Mouse (Mus musculus) right cerebral cortex, postnatal 25 days (tissue): ENCODE results near the gene Nfatc2.

Experiments used
- DNase-seq: peaks from one replicate; pipeline ENCODE4 v3.0.0; 2022

The Nfatc2 gene

DNA sequence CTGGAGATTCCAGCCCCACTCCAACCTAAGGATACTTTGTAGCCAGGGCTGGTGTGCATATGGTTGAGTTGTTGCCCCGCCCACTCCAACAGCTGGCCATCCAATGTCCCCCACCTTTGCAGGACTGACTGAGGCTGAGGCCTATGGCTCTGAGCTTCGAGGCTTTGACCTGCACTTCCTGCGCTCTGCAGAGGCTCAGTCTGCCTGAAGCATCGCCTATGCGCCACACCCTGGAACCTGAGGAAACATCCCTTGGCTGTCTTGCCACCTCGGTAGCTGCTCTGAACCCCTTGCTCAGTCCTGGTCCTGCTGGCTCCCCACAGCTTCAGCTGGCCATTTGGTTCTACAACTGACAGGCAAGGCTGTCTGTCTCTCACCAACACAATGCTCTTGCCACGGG lies 24.1 kb downstream of the Nfatc2 start:
- DNase-seq, result no peak

DNA sequence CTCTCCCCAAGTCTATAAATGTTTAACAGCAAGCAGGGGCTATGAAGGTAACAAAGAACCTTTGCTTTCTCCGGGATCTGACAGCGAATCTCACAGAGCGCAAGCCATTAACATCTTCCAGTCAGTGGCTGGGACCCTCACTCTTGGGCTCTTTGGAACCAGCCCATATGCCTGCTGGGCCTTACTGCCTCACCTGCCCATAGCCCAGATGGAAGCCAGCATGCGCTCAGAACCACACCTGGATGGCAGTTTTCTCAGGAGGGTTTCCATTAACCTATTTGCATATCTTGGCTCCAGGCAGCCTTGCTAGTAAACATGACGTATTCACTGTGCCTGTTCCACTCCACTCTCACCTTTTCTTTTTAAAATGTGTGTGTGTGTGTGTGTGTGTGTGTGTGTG lies 25.6 kb downstream of the Nfatc2 start:
- DNase-seq, result no peak

DNA sequence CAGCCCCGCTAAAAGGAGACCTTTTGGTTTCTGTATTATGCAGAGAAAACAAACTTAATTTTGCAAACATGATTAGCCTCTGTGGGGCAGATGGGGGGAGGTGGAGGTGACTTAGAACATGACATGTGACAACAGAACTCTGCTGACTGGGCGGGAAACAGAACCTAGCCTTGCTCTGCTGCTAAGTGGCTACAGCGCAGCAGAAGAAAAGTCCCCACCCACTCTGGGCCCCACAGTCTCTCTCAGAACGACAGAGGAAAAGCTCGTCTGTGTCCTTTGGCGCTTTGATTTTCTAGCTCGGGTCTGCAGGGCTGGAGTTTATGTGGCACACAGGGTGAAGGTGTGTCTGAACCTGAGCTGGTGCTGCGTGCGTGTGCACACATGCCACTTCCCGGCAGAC lies 26.5 kb downstream of the Nfatc2 start:
- DNase-seq, result no peak

DNA sequence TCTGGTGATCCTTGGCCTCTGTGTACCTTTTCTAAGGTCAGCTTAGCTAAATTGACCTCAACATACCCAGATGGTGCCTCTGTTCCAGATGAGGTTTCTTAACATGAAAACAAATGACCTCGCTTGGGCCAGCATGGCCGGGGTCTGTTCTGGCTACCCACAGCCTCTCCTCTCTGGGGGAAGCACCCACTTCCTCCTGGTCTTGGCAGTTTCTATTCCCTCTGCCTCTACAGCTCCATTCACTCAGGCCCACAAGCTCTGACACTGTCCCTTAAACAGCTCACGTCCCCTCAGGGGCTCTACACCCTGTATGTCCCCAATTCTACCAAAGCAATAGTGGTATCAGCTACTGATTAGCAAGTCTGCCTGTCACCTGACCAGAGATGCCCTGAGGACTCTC lies 27.6 kb downstream of the Nfatc2 start:
- no peak for DNase-seq

DNA sequence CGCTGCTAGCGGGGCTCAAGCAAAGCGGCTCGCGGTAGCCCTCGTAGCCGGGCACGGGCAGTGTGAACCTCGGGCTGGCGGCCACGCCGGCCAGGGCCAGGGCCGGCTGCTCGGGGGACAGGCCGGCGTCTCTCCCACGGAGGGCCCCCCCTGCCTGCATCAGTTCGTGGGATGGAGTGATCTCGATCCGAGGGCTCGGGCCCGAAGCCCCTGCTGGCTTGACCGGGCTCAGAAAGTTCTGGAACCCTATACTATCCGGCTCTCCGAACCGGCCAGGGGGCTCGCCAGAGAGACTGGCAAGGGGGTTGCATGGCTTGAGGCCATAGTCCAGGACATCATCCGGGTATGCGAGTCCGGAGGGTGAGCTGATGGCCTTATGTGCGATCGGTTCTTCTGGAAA lies 30.2 kb downstream of the Nfatc2 start:
- DNase-seq, result no peak

DNA sequence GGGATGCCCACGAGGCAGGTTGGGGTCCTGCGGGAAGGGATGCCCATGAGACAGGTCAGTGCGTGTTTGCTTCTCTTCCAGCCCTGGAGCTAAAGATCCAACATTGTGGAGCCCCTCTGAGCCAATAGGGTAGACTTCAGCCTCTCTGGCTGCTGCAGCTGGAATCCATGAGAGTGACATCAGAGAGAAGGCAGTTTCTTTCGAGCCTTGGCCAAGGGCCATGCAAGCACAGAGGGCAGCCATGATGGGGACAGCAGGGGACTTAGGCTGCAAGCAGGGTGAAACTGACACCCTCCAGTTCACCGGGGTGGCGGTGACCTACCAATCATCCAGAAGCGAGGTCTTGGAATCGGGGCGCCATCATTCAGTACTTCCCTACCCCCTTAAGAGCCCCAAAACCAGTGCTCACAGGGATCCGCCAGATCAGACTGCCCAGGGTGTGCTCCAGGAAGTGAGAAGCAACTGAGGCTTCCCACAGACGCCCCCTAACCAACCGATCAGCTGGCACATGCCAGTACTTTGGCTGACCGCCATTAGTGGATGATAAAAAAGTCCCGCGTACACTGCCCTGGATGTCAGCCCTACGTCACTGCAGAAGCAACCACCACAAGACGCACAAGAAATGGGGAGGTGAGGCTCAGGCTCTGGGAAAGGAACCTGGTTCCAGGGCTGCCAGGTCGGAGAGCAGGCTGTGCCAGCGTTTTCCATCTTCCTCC lies 35.8 kb downstream of the Nfatc2 start:
- no peak for DNase-seq

DNA sequence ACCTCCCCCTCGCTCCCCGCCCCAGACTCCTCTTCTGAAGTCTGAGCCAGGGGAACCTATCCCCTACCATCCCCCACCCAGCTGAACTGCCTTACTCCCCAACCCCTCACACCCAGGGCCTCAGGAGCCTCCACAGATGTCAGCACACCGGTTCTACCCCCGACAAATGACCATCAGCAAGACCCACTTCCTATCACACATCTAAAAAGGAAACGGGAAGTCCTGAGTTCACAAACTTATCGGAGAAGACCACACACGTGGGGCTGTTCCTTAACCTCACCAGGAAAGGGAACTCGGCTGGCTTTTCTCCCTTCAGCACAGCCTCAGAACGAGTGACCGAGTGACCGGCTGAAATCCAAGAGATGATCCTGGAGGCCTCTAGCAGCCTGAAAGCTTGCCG lies 38.3 kb downstream of the Nfatc2 start:
- no peak for DNase-seq

DNA sequence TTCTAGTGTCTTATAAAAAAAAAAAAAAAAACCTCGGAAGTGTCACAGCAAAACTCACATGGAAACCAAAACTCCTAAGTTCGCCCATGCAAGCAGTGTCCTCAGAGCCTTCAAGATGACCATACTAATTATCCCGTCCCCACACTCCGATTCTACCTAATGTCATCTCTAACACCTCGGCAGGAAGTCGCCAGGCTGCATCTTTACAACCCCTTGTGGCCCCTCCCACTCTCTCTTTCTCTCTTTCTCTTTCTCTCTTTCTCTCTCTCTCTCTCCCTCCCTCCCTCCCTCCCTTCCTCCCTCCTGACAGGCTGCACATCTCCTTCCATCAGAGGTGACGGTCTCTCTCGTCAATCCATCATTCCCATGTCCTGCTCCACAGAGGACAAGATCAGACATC lies 44.4 kb downstream of the Nfatc2 start:
- no peak for DNase-seq

DNA sequence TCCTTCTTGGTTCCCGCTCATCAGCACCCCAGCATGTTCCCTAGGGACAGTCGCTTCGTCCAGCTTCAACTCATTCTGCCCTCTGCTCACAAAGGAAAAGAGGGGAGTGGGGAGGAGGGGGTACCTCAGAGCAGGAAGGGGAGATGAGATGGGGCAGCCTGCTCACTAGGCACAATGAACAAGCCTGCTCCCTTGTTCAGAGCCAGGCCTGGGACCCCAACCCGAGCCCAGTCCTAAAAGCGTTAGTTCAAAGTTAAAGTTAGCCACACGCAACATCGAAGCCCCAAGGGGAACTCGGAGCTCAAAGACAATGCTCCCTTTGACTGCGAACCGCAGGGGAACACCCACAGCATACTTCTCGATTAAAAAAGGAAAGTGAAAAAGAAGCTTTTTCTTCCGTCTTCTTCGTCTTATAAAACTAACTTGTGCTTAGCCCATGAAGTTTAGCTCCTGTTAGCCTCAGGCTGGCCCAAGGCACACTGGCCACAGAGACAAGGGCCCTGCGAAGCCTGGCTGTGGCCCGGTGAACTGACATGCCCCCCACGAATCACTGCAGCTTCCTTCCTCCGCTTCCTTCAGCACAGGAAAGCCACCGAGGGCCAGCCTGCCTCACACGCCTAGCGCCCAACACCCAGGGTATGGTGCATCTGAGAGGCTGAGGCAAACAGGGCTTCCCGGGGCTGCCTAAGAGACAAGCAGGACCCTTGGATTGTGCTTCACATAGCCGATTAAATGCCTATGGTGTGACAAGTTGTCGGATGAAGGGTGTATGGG lies 45.4 kb downstream of the Nfatc2 start:
- no peak for DNase-seq

DNA sequence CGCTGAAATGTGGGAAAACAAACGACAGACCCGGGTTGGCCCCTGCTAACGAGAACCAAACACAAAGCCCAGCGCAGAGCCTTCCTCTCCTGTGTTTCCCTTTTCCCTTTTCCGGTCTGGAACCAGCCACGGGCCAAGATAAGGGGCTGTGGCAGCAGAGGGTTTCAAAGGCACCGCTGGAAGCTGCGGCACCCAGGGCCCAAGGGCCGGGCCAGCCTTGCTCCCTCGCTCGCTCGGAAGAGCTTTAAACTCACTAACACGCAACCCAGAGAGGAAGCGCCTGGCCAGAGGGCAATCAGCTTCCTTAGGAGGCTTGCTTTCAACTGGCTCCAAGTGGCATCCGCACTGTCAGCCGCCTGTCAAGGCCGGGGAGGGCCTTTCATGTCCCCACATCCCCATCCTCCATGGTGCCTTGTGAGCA lies 47.9 kb downstream of the Nfatc2 start:
- no peak for DNase-seq

DNA sequence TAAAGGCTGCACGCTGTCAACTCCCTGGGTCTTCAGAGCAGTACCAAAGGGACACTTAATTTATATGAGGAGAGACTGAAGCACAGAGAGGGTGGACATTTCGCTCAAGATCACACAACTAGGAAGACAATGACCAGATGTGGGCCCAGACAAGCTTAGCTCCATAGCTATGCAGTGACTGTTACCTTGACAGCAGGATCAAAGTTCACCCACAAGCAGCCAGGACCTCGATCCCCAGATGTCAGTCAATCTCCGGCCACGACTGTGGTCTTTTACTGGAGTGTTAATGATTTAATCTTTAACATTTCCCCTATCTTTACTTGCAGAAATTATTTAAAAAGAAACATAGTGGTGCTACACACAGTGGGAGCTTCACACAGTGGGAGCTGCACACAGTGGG lies 49.1 kb downstream of the Nfatc2 start:
- no peak for DNase-seq

DNA sequence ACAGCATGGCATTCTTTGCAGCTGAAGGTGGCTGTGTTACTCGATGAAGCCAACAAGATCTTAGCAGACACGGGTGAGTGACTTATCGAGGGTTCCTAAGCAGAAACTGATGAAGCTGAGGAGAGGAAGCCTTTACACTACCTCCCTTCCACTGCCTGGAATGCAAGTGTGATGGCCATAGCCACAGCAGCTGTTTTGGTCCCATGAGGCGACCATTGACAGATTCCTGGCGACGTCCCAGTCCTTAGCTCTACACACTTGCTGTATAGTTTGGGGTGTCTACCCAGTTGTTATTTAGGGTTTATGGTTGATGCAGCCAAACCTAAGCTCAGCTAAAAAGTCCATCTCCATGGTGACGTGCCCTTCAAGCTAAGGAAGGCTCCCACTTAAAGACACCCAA lies 50.2 kb downstream of the Nfatc2 start:
- no peak for DNase-seq

DNA sequence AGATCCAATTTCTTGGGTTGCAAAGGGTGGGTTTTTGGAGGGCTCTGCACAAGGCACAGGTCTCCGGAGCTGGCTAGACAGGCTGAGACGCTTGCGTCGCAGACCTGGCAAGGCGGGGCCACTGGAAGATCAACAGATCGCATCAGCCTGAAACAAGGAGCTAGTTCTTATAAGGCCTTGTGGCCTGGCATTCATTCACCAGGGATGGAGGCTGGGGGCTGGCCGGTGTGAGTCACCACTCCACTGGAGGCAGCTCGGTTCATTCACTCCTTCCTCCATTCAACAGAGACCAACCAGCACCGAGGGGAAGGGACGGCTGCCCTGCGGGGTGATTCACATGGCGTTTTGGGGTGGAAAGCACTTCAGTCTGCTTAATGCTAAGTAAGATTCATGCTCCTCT lies 52.1 kb downstream of the Nfatc2 start:
- no peak for DNase-seq

DNA sequence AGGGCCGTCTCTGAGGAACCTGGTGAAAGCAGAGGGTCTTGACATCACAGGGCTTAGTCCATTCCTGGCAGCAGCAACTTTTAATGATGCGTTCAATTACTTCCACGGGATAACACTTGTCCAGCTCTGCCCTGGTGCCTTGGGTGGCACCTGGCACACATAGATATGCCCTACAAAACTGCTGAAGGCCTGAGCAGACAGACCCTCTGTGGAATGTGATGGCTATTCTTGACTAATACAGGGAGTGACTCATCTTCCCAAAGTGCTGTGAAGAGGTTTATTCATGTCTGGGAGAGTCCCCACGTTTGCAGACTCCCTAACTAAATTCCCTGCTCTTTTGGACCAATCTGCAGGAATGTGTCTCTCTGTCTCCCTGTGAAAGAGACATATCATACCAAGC lies 53.4 kb downstream of the Nfatc2 start:
- DNase-seq, result no peak

DNA sequence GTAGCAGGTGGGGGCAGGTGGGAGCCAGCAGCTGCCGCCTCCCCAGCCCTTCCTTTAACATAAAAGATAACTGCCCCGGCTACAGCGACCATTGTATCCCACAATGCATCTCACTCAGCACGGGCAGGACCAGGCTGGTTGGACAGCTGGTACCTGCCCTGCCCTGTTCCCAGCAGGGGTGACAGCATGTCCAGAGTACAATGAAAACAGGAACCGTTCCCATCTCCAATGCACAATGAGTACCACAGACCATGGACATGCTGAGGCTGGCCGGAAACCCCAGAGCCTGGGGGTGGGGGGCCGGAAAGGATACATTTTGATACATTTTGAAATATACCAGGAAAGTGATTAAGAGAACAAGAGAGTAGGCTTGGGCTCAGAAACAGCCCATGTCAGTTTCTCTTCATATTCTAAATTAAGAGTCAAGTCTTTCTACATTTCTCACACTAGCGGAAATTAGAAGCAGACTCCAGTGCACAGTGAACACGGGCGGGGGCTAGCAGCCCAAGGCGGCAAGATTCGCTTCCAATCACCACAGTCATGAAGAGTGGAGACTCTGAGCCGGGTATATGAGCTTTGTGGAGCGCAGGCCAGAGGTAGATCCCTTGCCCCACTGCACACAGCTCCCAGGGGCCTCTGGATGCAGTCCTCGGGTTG lies 55.4 kb downstream of the Nfatc2 start:
- DNase-seq, result no peak

DNA sequence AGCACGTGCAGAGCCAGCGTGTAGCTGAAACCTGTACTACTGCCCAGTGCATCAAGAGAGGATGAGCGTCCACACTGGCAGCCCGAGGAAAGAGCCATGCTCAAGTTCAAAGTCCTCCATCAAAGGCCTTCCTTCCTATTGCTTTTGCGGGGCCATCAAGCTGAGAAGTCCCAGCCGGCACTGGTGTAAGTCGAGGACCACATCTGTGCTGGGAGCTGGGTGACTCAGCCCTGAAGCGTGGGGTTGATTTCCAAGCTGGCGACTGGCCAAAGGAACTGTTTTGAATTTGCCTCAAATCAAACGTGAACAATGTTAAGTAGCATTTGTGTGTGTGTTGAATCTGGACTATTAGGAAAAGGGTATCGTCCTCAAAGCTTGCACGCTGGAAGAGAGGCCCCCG lies 57.4 kb downstream of the Nfatc2 start:
- DNase-seq, result peak; percentile 54

DNA sequence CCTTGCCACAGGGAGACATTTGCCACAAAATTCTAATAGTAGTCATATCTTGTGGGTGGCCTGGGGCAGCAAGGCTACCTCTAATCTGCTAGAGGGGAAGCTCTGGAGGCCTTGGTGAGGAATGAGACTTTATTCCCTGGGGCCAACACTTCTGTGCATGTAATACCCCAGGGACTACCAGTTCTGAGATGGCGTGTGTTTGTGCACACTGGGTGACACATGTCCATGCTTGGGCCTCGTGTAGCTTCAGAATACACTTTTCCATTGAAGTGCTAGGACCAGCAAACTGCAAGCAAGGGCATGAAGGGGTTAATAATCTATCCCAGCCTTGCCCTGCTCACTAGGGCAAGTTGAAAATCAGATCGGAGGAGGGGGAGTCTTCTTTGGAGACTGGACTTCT lies 58.4 kb downstream of the Nfatc2 start:
- DNase-seq, result no peak

DNA sequence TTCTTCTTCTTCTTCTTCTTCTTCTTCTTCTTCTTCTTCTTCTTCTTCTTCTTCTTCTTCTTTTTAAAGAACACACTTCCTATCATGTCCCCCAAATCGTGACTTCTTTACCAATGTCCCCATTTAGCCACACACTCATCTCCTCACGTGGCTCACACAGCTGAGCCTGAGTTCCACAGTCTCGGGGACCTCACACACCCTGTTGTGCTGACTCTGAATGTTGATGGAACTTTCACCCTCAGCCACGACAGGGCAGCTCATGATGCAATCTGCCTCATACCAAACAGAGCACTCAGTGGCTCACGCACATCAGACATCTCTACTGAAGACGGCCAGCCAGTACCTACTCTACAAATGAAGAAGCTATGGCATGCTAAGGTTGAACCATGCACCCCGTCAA lies 60.2 kb downstream of the Nfatc2 start:
- DNase-seq, result no peak

DNA sequence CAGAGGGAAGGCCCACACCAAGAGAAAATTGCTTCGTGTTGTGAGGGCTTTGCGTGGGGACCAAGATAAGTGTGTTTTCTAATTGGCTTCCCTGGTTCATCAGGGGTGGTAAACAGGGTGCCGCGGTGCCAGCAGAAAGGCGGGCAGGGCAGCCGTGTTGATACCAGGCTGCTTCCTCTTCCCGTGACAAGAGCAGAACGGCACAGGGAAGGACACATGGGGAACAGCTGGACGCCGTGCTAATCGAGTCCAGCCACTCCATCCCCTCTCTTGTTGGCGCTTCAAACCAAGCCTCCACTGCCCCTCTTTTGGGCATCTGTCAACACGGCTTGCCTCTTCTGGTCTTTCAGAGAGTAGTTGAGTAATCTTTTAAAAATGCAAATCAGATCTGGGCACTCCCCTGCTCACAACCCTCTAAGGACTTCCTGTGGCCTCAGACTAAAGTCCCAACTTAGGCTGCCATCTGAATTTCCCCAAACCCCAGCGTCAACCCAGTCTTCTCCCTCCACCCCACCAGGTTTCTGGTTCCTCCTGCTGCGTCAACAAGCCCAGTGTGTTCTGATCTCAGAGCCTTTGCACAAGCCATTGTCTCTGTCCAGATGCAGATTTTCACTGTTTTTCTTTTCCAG lies 61.7 kb downstream of the Nfatc2 start:
- DNase-seq, result no peak

DNA sequence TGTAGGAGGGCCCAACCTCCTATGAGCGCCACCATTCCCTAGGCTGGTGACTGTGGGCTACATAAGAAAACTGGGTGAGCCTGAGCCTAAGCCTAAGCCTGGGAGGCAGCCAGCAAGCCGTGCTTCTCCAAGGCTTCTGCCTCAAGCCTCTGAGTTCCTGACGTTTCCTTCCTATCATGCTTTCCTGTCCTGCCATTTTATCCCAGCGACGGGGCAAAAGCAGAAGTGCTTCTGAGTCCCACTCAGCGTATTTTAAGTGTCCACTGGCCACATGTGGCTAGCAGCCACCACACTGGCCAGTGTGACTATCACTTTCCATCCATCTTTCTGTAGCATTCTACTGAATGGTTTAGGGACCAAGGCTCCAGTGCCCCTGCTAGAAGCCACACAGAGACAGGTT lies 62.4 kb downstream of the Nfatc2 start:
- DNase-seq, result no peak

DNA sequence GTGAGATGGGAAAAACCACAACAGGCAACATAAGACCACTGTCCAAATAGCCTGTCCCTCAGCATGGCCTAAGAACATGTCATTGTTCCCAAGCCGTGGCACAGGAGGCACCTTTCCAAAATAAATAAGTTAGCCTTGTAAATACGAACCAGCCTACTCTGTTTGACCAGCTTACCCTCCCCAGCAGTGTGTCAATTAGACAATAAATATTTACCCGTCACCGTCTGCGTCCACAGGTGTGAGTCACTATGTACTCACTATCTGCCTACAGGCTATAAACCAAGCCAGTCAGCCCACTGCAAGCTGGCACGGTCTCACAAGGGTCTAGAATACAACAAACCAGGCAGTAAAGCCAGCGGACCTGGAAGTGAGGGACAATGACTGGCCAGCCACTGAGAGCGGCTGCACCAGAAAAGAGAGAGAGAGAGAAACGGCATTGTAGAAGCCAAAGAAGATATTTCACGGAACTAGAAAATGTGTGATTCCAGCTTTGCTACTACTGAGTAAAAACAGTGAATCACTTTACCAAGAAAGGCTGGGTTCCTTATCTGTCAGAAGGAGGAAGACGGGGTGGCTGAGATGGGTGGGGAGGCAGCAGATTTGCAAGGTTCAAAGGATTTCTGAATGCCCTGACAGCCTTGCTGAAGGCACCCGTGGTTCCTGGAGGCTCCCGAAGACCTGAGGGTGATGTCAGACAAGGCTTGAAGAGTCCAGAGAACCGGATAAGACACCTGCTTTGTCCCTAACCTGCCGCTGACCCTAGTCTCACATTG lies 69.2 kb downstream of the Nfatc2 start:
- DNase-seq, result peak; percentile 14

DNA sequence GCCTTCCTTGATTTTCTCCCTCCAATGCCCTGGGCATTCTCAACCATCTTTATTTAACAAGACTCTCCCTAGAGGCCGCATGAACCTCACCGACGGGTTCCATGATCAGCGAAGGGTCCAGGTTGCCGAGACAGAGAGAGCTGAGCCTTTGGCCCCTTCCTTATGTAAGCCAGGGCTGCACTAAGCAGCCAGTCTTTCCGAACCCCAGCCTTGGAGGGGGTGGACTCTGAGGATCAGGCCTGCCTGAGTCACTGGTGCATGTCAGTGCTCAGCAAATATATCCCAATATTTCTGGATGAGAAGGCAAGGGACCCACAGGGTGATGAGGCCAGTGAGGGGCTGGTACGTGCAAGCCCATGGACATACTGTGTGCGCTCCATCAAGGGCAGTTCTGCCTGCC lies 72.9 kb downstream of the Nfatc2 start:
- DNase-seq, result no peak

DNA sequence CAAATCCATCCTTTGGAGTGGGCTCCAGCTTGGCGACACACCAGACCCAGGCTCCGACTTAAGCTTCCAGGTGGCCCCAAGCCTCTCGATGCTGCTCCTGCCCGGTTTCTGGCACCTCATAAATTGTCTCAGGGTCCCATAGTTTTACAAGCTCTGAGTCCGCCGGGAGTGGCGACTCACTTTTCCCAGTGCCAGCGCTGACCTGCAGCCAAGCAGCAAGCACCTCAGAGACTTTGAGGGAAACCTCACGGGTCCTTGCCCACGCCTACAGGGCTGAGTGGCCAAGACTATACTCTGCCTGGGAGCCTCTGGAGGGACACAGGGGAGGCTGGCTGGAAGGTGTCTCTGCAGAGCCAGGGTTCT lies 74.0 kb downstream of the Nfatc2 start:
- no peak for DNase-seq
